Mouse (Mus musculus) embryonic facial prominence, embryonic 13.5 days (tissue): ENCODE data around the gene Gpr65. TPM values are rescaled to one million over a fixed set of nuclear protein-coding genes. Genes with fewer than 3 reads are reported as not detected.

Experiments used
- polyA plus RNA-seq: library from polyadenylated mRNA; unstranded; fragments of >200 nt; fragmentation: Nextera tagmentation; extraction: Ambion mirVana; gene quantifications from 2 replicates; pipeline ENCODE4 v1.2.1, GENCODE M21; 2015

Gpr65 gene
- polyA plus RNA-seq, 1 experiment from 2014 or later: 1.0 TPM

Other genes with a start within 250 kb of the Gpr65 start
- gene Galc, start 9.2 kb upstream of the Gpr65 start, polyA plus RNA-seq: 8.0 and 8.3 TPM in 2 replicates